Mouse (Mus musculus) hindbrain, embryonic 13.5 days (tissue): ENCODE data around the gene Tmcc2. TPM values are rescaled to one million over a fixed set of nuclear protein-coding genes. Genes with fewer than 3 reads are reported as not detected.

Experiments used
- ATAC-seq: fragments of 200-750 bp; cut with Nextera tagmentation; 2 replicates; pipeline ENCODE4 v1.8.0; 2017; ENCODE audit warnings: moderate TSS enrichment; ENCODE audit not compliant: low FRiP score
- H3K27ac ChIP-seq: fragments of 300-500 bp; sonication (generic); 2 replicates; pipeline ENCODE4 v1.5.1; 2015; ENCODE audit warnings: inconsistent platforms, mild to moderate bottlenecking, moderate library complexity
- H3K27me3 ChIP-seq: fragments of 300-500 bp; sonication (generic); 2 replicates; pipeline ENCODE4 v1.6.1; 2015; ENCODE audit warnings: mild to moderate bottlenecking, inconsistent platforms
- H3K36me3 ChIP-seq: fragments of 300-500 bp; sonication (generic); 2 replicates; pipeline ENCODE4 v1.6.1; 2015; ENCODE audit warnings: mild to moderate bottlenecking, inconsistent platforms
- H3K4me1 ChIP-seq: fragments of 300-500 bp; sonication (generic); replicated peaks from 2 replicates; pipeline ENCODE4 v1.6.1; 2015; ENCODE audit warnings: inconsistent platforms
- H3K4me2 ChIP-seq: fragments of 300-500 bp; sonication (generic); 2 replicates; pipeline ENCODE4 v1.6.1; 2015; ENCODE audit warnings: inconsistent platforms, mild to moderate bottlenecking, moderate library complexity
- H3K4me3 ChIP-seq: fragments of 300-500 bp; sonication (generic); 2 replicates; pipeline ENCODE4 v1.5.1; 2015; ENCODE audit warnings: mild to moderate bottlenecking, inconsistent platforms
- H3K9ac ChIP-seq: fragments of 300-500 bp; sonication (generic); 2 replicates; pipeline ENCODE4 v1.6.1; 2015; ENCODE audit warnings: mild to moderate bottlenecking, inconsistent platforms
- H3K9me3 ChIP-seq: fragments of 300-500 bp; sonication (generic); 2 replicates; pipeline ENCODE4 v1.6.1; 2016; ENCODE audit warnings: inconsistent platforms
- WGBS: fragments of 180-500 bp; shearing (Covaris S2); methylation state at CpG from one replicate; pipeline ENCODE4 v1.1.7; 2015; 5-methylcytosine and 5-hydroxymethylcytosine counted together
- polyA plus RNA-seq: library from polyadenylated mRNA; unstranded; fragments of >200 nt; fragmentation: Nextera tagmentation; extraction: Ambion mirVana; gene quantifications from 2 replicates; pipeline ENCODE4 v1.2.1, GENCODE M21; 2015

The Tmcc2 gene
- 24.6 and 25.7 TPM in 2 replicates for polyA plus RNA-seq

DNA sequence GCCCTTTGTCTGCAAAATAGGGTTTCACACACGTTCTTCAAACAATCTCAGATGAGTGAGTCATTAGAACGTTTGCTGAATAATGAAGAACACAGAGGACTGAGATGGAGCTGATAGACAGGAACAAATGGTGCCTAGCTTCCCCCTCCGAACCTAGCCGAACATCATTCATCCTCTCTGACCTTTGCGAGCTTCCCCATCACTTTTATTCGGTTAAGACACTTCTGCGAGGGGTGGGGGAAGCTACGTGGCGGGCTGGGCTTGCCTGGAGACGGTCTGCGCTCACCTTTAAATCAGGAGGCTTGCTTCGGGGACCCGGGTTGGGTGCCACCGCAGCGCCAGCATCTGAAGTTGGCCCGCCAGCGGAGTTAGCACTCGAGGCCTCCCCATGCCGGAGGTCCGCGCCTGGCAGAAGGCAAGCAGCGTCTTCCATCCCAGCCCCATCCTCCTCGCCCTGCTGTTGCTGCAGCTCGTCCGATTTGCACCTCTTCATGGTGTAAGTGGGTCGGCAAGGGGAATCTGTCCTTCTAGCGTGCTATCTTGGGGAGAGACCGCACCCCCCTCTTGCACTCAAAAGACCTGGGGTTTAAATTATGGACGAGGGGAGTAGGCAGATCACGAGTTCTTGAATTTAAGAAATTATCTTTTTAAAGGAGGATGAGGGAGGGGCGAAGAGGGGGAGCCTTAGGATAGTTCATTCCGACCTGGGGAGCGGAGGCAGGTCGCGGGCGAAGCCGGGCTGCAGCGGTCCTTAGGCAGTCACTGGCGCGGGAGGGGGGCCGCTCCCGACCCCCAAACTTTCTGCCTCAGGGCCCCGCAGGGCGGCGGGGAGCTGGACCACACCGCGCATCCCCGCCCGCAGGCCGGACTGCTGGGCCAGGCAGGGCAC is at the start of gene Tmcc2:
TSS of gene Tmcc2 (minus strand) at position 591 of the 889 bp plus-strand sequence.
- no peaks in the 10 kb centered on the region for H3K36me3 ChIP-seq
- H3K9ac ChIP-seq = peak within 1 kb of the TSS; percentile 96
- H3K4me3 ChIP-seq = peak within 1 kb of the TSS; percentile 83
- no peaks in the 10 kb centered on the region for H3K9me3 ChIP-seq
- no peaks in the 10 kb centered on the region for H3K27me3 ChIP-seq
- peaks cover 63% of the 10 kb centered on the region for H3K4me1 ChIP-seq
- ATAC-seq = peak; percentile 22
- WGBS = under 1% methylated on average over 50 of the region's 50 CpGs
- peak within 1 kb of the TSS; percentile 89 for H3K4me2 ChIP-seq
- peak within 1 kb of the TSS; percentile 94 for H3K27ac ChIP-seq

DNA sequence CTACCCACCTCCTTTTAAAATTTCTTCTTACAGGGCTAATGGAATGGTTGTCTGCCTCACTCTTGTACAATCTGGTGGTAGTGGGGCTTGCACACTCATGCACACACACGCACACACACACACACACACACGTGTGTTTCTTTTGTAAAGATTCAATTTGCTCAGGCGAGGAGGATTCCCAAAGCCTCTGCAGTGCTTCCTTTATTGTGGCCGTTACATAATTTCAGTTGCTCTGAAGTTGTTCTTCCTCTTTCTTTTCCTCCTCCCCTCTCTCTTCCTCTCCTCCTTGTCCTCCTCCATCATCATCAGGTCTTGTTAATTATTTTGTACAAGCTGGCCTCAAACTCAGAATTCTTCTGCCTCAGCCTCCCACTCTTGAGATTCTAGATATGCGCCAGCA is 46.3 kb upstream of the Tmcc2 start:
- peaks cover 11% of the 10 kb centered on the region; the same call in 1 of the 2 replicates for H3K4me1 ChIP-seq
- no peak for ATAC-seq
- no peaks in the 10 kb centered on the region for H3K27me3 ChIP-seq
- no peak overlapping the region for H3K4me2 ChIP-seq
- H3K36me3 ChIP-seq = peaks cover 33% of the 10 kb centered on the region
- H3K9me3 ChIP-seq = no peaks in the 10 kb centered on the region
- no peak overlapping the region for H3K4me3 ChIP-seq
- H3K27ac ChIP-seq = no peak overlapping the region
- WGBS = 85% methylated on average over 5 of the region's 5 CpGs
- no peak overlapping the region for H3K9ac ChIP-seq

DNA sequence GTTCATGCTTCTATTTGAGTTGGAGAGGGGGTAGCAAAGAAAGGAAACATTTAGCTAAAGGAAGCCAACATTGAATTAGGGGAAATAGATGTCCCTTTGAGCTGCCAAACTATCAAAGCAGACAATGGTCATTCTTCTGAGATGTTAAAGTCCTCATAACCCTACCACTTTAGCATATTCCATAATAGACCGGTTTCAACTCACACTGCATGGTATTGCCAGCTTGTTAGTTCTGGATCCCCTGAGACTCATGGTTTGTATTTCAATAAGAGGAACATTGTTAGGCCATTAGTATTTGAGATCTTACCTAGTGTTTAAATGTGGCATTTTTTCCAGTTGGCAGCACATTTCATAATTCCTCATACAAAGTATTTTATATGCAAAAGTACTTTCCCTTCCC is 45.9 kb upstream of the Tmcc2 start:
- Histone ChIP-seq H3K9ac (no peak overlapping the region), H3K4me1 (peaks cover 15% of the 10 kb centered on the region), H3K9me3 (no peaks in the 10 kb centered on the region), H3K4me3 (no peak overlapping the region), H3K27me3 (no peaks in the 10 kb centered on the region), H3K27ac (no peak overlapping the region), H3K36me3 (peaks cover 29% of the 10 kb centered on the region), H3K4me2 (no peak overlapping the region)
- WGBS = 69% methylated on average over 1 of the region's 1 CpGs
- ATAC-seq = no peak

DNA sequence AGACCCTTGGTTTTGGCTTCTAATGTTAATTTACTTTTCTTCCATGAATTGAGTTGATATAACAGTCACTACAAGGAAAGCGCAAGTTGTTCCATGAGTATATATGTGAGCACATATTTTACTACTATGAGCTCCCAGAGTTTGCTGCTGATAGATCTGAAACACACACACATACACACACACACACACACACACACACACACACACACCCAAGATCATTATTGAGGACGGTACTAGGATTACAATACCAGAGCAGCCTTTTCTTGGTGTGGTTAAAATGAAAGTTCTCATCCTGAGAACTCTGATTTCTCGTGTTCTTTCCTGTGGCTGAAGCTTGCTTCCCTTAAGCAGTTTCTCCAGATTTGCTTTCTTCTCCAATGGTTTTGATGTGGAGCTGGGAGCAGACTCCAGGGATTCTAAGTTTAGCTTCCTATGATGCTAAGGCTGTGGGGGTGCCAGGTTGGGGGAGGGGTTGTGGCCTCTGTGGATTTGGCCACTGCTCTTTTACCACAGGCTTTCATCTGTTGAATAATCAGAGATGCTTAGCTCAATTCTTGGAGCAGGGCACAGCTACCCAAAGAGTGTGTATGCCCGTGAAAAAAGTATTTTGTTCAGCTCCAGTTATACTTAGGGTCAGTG is 45.4 kb upstream of the Tmcc2 start:
- Histone ChIP-seq H3K4me3 (no peak overlapping the region), H3K27me3 (no peaks in the 10 kb centered on the region), H3K9ac (no peak overlapping the region), H3K4me2 (no peak overlapping the region), H3K9me3 (no peaks in the 10 kb centered on the region), H3K36me3 (peaks cover 27% of the 10 kb centered on the region), H3K4me1 (peaks cover 20% of the 10 kb centered on the region), H3K27ac (no peak overlapping the region)
- ATAC-seq = no peak
- 69% methylated on average over 4 of the region's 4 CpGs for WGBS

DNA sequence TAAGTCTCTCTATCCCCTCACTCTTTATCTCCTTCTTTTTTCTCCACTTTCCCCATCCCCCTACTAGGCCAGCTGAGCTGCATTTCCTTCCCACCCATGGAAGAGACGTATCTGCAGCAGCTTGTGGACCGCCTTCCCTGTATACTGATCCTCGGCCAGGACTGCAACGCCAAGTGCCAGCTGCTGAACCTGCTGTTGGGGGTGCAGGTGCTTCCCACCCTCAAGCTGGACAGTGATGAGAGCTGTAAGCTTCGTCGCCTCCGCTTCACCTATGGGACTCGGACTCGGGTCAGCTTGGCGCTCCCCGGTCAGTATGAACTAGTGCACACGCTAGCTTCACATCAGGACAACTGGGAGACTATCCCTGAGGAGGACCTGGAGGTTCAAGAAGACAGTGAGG is 43.0 kb upstream of the Tmcc2 start:
- Histone ChIP-seq H3K9me3 (no peaks in the 10 kb centered on the region), H3K4me3 (no peak overlapping the region), H3K27me3 (no peaks in the 10 kb centered on the region), H3K4me2 (no peak overlapping the region), H3K4me1 (peaks cover 34% of the 10 kb centered on the region), H3K36me3 (peaks cover 10% of the 10 kb centered on the region), H3K27ac (no peak overlapping the region), H3K9ac (no peak overlapping the region)
- no peak for ATAC-seq
- 86% methylated on average over 12 of the region's 12 CpGs for WGBS

DNA sequence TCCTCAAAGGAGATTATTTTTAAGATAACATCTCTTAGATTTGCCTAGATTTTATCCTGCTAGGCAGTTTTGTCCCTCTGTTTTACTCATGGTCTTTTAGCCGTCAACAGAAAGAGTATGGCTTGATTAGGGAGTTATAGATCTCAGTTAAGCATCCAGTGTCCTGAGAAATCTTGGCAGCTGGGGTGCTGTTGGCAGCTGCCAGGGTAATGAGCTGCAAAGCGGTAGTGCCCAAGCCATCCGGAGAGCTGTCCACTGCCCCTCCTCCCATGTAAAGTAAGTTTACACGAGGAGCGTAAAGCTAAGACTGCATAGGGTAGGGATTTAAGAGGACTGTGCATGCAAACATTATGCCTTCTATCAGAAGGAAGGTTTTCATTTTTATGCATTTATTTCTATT is 42.3 kb upstream of the Tmcc2 start:
- no peaks in the 10 kb centered on the region for H3K9me3 ChIP-seq
- no peaks in the 10 kb centered on the region for H3K27me3 ChIP-seq
- H3K4me2 ChIP-seq = no peak overlapping the region
- peaks cover 9% of the 10 kb centered on the region for H3K36me3 ChIP-seq
- 61% methylated on average over 5 of the region's 5 CpGs for WGBS
- no peak overlapping the region for H3K9ac ChIP-seq
- ATAC-seq = no peak
- H3K27ac ChIP-seq = 0 out of 2 replicates have a peak overlapping the region, but pooled peaks have one; percentile 1
- no peak overlapping the region for H3K4me3 ChIP-seq
- peaks cover 34% of the 10 kb centered on the region for H3K4me1 ChIP-seq

DNA sequence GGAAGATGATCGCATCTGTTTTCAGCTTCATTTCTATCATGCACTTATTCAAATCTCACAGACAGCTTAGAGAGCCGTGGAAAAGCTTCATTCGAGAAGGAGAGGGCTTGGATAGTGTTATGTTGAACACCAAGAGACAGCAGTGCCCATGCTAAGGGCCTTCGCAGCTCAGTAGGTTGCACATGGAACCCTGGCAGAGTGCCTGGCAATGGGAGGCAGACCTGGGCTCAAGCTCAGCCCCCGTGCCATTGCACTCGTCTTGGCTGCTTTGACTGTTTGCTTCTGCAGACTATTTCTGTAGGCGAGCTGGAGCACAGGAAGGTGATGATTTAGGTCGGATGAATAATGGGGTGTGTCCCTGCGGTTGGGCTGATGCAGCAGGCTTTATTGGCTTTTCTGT is 40.6 kb upstream of the Tmcc2 start:
- Histone ChIP-seq H3K27me3 (no peaks in the 10 kb centered on the region), H3K9ac (0 out of 2 replicates have a peak overlapping the region, but pooled peaks have one; percentile 0), H3K4me1 (peaks cover 33% of the 10 kb centered on the region), H3K4me2 (no peak overlapping the region), H3K9me3 (no peaks in the 10 kb centered on the region), H3K36me3 (peaks cover 7% of the 10 kb centered on the region), H3K4me3 (no peak overlapping the region), H3K27ac (no peak overlapping the region)
- WGBS = 70% methylated on average over 9 of the region's 9 CpGs
- ATAC-seq = no peak

DNA sequence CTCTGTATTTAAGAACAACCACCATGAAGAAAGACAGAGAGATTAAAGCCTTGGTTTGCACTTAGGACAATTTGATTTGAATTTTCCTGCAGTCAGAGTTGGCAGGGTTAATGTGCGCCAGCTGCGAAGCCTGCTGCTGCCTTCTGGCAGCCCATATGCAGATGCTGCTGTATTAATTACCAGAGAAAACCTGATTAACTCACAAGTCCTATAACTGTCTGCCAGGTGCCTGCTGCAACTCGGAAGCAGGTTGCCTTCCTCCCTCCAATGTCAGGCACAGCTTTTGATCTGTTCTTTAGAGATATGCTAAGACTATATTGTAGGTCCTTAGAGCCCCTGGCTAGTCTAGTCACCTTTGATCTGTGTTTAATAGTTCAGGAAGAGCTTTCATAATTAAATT is 39.7 kb upstream of the Tmcc2 start:
- Histone ChIP-seq H3K27me3 (no peaks in the 10 kb centered on the region), H3K9me3 (no peaks in the 10 kb centered on the region), H3K27ac (peak overlapping the region; percentile 49; the same call in 1 of the 2 replicates), H3K4me1 (peaks cover 30% of the 10 kb centered on the region), H3K9ac (no peak overlapping the region), H3K4me2 (no peak overlapping the region), H3K36me3 (peaks cover 7% of the 10 kb centered on the region), H3K4me3 (no peak overlapping the region)
- 0 out of 2 replicates have a peak, but pooled peaks have one; percentile 61 for ATAC-seq
- 44% methylated on average over 3 of the region's 3 CpGs for WGBS

DNA sequence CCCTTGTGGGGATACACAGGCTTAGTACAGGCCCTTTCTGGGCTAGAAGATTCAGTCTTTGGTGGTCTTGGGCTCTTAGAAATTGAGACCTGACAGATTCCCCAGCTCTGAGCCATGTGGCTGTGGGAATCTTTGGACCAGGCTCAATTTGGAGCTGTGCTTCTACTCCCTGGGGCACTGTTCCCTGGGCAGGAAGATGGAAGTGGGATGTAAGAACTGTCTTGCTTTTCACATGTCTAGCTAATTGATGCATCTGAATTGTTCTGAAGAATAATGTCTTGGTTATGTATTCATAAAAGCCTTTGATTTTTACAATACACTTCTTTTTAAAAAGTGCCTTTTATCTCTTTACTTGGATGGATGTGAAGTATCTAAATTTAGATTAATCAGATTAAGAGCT is 34.5 kb upstream of the Tmcc2 start:
- Histone ChIP-seq H3K4me1 (peaks cover 16% of the 10 kb centered on the region), H3K4me2 (no peak overlapping the region), H3K27me3 (no peaks in the 10 kb centered on the region), H3K9me3 (no peaks in the 10 kb centered on the region), H3K36me3 (peaks cover 5% of the 10 kb centered on the region; the same call in 1 of the 2 replicates), H3K4me3 (no peak overlapping the region), H3K9ac (no peak overlapping the region), H3K27ac (no peak overlapping the region)
- no peak for ATAC-seq

DNA sequence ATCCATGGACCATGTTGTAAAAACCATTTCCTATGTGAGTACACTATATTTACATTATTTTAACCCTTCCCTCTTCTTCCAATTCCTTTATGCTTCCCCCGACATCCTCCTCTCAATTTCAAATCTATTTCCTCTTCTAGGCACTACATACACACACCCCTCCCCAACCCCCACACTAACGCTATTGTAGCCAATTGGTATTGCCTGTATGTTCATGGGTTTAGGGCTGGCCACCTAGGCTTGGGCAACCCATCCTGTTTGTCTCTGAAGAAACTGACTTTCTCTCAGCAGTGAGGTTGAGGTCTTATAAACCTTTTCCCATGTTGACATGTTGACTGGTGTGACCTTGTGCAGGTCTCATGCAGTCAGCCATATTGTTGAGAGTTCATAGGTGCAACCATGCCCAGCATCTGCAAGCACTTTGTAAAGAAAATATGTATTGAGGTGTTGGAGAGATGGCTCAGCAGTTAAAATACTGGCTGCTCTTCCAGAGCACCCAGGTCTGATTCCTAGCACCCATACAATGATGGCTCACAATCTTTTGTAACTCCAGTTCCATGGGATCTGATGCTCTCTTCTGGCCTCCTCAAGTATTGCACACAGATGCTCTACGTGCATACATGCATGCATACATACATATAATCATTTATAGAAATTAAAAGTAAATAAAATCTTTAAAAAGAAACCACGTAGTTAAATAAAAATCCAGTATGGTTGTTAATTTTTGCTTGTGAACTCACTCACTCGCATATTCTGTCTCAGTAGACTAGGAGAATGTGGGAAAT is 32.0 kb upstream of the Tmcc2 start:
- H3K4me2 ChIP-seq = no peak overlapping the region
- WGBS = 94% methylated on average over 5 of the region's 5 CpGs
- H3K36me3 ChIP-seq = peaks cover 5% of the 10 kb centered on the region; the same call in 1 of the 2 replicates
- no peak for ATAC-seq
- H3K4me1 ChIP-seq = peaks cover 28% of the 10 kb centered on the region
- H3K27me3 ChIP-seq = no peaks in the 10 kb centered on the region
- H3K27ac ChIP-seq = no peak overlapping the region
- no peak overlapping the region for H3K9ac ChIP-seq
- H3K9me3 ChIP-seq = no peaks in the 10 kb centered on the region
- H3K4me3 ChIP-seq = no peak overlapping the region

DNA sequence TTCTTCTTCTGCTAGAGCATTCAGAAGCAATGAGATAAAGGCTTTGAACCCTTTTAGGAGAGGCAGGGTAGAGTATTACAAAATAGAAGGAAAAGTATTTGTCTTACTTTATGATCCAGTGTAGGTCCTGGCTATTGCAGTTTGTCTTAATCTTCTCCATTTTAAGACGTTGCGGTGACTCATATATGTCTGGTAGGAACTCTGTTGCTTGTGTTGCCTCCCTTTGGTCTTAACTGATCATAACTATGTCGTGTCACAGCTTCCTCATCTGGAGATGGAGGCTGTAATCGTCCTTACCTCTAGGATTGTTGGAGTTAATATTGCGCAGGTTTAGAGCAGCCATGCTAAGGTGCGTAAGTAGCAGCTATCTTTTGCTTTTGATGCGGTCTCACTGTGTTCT is 29.6 kb upstream of the Tmcc2 start:
- H3K36me3 ChIP-seq = peaks cover 5% of the 10 kb centered on the region; the same call in 1 of the 2 replicates
- no peak overlapping the region for H3K9ac ChIP-seq
- H3K9me3 ChIP-seq = no peaks in the 10 kb centered on the region
- H3K27me3 ChIP-seq = no peaks in the 10 kb centered on the region
- no peak for ATAC-seq
- peaks cover 33% of the 10 kb centered on the region for H3K4me1 ChIP-seq
- WGBS = 92% methylated on average over 7 of the region's 7 CpGs
- no peak overlapping the region for H3K4me3 ChIP-seq
- no peak overlapping the region for H3K4me2 ChIP-seq
- no peak overlapping the region for H3K27ac ChIP-seq

DNA sequence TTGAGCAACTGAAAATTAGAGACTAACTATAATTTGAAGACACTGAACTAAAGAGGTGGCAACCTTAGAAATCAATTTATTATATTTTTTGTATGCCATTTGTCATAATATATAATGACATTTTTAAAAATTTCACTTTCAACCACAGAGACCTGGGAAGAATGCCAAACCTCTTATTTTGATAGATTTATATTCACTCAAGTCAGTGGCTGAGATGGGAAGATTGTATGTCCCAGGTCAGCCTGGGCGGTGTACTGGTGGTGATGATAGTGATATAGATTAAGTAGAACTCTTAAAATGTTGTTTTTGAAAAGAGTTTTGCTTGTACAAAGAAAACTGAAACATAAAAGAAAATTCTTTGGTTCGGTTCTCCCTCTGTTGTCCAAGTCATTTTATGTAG is 29.1 kb upstream of the Tmcc2 start:
- no peak for ATAC-seq
- Histone ChIP-seq H3K36me3 (peaks cover 5% of the 10 kb centered on the region; the same call in 1 of the 2 replicates), H3K4me1 (peaks cover 29% of the 10 kb centered on the region), H3K9me3 (no peaks in the 10 kb centered on the region), H3K9ac (no peak overlapping the region), H3K4me2 (no peak overlapping the region), H3K27me3 (no peaks in the 10 kb centered on the region), H3K27ac (no peak overlapping the region), H3K4me3 (no peak overlapping the region)
- WGBS = 78% methylated on average over 2 of the region's 2 CpGs
